Mouse (Mus musculus): ENCODE measurements around the gene Cdk6. TPM values are rescaled to one million over a fixed set of nuclear protein-coding genes. Genes with fewer than 3 reads are reported as not detected.
A peak's percentile ranks its signal among the peaks of the same experiment; 100 is the strongest.
"Not testable (repeated sequence)": the region's sequence is repeated elsewhere in the genome, so short reads cannot be mapped to it uniquely, and the experiment has no call there.

Gene Cdk6
- polyA plus RNA-seq, 1 experiment from 2014 or later: 34.0 TPM

DNA sequence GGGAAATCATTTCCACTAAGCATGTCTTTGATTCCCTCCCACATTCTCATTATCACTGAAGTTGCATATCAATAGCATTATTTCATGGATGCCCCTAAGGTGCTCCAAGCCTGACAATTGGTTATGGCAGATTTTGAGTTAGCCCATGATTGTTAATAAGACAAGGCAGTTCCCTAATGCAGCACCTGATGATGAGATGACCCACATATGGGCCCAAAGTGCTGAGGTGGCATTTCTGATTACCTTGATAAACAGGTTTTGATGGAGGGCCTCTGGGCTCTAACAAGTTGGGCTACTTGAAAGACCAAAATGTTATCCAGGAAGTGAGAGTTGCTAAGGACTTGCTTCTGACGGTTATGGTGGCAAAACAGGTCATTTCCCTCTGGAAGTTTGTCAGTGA is 11.9 kb upstream of the Cdk6 start:
- H3K36me3 ChIP-seq: no peaks in the 10 kb centered on the region
- WGBS: 43% methylated on average over 1 of the region's 1 CpGs
- H3K27ac ChIP-seq: no peak overlapping the region
- no peaks in the 10 kb centered on the region for H3K4me1 ChIP-seq
- H3K9me3 ChIP-seq (replicated peaks): no peaks in the 10 kb centered on the region
- DNase-seq (ENCODE audit: low spot score): no peak
- H3K27me3 ChIP-seq (ENCODE audit: low read depth, poor library complexity, severe bottlenecking): no peaks in the 10 kb centered on the region
- H3K4me3 ChIP-seq: no peak overlapping the region

DNA sequence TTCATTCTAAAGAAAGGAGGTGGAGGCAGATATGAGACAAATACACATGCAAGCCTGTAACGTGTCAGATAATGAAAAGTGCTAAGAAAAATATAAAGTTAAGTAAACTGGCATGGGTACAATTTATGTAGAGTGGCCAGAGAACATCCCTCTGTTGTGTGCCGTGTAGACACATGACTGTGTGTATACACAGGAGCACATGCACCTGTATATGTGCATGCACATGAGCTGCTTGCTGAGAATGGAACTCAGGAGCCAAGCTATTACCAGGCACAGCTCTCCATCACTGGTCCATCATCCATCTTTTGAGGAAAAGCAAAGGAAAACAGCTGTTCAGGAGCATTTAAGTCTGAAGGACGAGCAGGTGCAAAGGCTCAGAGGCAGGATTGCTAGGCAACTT is 10.4 kb upstream of the Cdk6 start:
- H3K27me3 ChIP-seq (ENCODE audit: low read depth, poor library complexity, severe bottlenecking): no peaks in the 10 kb centered on the region
- WGBS: 78% methylated on average over 3 of the region's 3 CpGs
- H3K4me3 ChIP-seq: no peak overlapping the region
- no peaks in the 10 kb centered on the region for H3K9me3 ChIP-seq (replicated peaks)
- H3K4me1 ChIP-seq: no peaks in the 10 kb centered on the region
- H3K27ac ChIP-seq: no peak overlapping the region
- no peak for DNase-seq (ENCODE audit: low spot score)
- H3K36me3 ChIP-seq: no peaks in the 10 kb centered on the region

DNA sequence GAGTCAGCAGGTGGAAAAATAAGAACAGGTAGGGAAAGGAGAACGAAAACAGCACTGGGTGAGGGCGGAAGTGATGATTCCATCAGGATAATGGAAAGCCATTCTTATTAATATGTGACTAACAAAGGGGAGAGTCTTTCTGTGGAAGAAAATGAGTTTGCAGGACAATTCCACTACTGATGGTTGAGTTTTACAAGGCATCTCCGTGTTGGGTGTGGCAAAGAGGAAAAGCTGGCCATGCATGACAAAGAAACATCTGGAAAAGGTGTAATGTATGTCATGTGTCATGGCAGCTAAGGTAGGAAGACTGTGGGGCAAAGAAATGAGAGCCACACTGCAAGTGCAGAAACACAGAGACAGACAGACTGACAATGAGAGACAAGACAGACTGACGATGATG is 8.3 kb upstream of the Cdk6 start:
- WGBS: 89% methylated on average over 4 of the region's 4 CpGs
- H3K4me3 ChIP-seq; H3K36me3 ChIP-seq; DNase-seq (ENCODE audit: low spot score); H3K4me1 ChIP-seq; H3K27me3 ChIP-seq (ENCODE audit: low read depth, poor library complexity, severe bottlenecking); H3K9me3 ChIP-seq (replicated peaks); H3K27ac ChIP-seq: not testable (repeated sequence)

DNA sequence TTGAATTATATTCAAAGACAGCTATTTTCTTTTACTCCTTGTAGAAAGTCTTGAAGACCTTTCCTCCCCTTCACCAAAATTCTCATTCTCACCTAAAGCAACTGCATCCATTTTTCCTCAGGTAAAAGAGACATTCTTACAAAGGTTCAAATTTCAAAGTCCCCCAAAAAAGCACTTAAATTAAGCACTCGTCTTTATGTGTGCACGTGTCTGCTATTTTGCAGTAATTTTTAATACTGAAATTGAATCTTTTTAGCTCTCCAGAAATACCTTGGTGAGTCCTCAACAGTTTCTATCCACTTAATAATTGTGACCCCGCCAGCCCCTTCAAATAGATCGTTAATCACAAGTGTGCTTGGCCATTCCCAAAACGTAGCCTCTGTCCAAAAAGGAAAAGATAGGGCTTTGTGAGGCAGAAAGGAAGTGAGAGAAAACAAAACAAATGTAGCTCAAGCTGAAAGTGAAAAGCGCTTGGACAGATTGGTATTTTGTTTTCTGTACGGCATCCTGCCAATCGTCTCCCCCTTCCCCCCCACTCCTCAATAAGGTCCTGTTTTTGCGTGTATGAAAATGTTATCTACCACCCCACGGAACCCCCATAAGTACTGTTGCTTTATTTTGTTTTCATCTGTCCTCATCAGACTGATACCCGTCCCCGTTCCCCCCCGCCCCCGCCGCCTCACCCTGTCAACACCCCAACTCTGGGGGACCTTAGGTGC is 786 bp upstream of the Cdk6 start:
- H3K27me3 ChIP-seq (ENCODE audit: low read depth, poor library complexity, severe bottlenecking); DNase-seq (ENCODE audit: low spot score); H3K36me3 ChIP-seq; H3K9me3 ChIP-seq (replicated peaks): not testable (repeated sequence)
- Histone ChIP-seq H3K27ac (peak overlapping the region; percentile 93), H3K4me3 (peak overlapping the region; percentile 80), H3K4me1 (peaks cover 15% of the 10 kb centered on the region; the same call in 1 of the 2 replicates)
- 2% methylated on average over 15 of the region's 15 CpGs for WGBS

DNA sequence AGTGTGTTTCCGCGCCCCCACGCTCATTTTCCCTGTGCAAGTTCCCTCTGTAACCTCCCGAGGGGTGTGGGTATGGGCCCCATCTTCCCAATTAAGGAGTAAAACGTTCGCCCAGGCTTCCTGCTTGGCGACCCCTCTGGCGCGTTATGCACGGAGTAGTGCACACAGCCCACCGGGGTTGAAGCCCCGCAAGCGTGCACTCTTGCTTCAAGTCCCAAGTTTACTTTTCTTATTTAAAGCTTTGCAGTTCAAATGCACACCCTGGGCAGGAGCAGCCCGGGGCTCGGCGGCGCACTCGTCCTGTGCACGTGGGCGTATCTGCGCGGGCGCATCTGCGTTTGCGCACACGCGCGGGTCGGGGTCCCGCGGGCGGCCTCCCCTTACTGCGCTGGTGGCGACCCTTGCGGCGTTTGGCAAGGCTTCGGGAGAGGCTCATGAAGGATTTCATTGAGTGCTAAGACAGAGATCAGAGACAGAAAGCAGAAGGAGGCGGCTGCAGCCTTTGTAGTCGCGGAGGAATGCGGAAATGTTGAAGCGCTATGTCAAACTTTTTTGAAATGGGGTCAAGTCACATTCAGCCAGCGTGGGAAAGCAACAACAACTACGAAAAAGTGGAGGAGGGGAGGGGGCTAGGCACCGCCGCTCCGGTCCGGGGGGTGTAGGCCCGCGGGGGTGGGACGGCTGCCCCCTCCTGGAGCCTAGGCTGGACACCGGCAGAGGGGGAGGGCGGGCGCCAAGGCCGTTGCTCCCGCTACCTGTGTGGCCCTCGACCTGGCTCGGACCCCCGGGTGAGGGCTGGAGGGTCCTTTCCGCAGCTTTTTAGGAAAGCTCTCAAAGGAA is 866 bp downstream of the Cdk6 start:
- Histone ChIP-seq H3K27me3 (ENCODE audit: low read depth, poor library complexity, severe bottlenecking) (no peaks in the 10 kb centered on the region), H3K36me3 (peaks cover 7% of the 10 kb centered on the region), H3K27ac (peak overlapping the region; percentile 93), H3K4me3 (peak overlapping the region; percentile 80), H3K9me3 (replicated peaks) (no peaks in the 10 kb centered on the region; the same call in 1 of the 2 replicates), H3K4me1 (peaks cover 15% of the 10 kb centered on the region; the same call in 1 of the 2 replicates)
- peak; percentile 81 for DNase-seq (ENCODE audit: low spot score)
- under 1% methylated on average over 60 of the region's 60 CpGs for WGBS

DNA sequence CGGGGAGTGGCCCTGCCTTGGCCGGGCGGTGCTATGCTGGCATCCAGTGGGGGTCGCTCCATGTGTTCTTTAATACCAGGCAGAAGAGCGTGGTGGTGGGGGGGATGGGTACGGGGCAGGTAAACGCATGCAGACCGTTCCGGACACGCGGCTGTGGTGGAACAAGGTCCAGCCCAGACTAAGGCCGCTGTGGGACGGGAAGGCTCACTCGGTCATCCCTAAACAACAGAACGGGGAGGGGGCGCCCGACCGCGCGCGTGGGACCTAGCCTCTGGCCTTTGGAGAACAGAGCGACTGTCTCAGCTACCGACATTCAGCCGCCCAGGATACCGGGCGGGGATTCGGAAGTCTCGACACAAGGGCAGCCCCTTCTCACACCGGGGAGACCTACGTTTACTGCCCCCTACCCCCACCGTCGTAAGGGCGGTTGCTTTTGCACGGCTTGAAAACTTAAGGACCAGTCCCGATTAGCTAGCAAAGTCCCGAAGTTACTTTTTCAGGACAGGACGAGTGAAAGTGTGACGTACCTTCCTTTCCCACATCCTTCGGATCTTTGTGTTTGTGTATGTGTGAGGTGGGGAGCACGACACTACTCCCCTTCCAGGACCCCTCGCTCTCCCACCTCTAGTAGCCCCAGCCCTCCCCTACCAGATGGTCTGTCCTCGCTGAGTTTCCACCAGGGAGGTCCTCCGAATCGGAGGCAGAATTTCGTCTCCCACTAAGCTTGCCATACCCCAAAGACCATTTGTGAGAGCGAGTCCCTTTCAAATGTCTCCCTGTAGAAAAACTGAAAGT is 1.7 kb downstream of the Cdk6 start:
- WGBS: under 1% methylated on average over 46 of the region's 46 CpGs
- H3K9me3 ChIP-seq (replicated peaks): no peaks in the 10 kb centered on the region; the same call in 1 of the 2 replicates
- peaks cover 15% of the 10 kb centered on the region; the same call in 1 of the 2 replicates for H3K4me1 ChIP-seq
- DNase-seq (ENCODE audit: low spot score): peak; percentile 69
- H3K27me3 ChIP-seq (ENCODE audit: low read depth, poor library complexity, severe bottlenecking): no peaks in the 10 kb centered on the region
- peak overlapping the region; percentile 80 for H3K4me3 ChIP-seq
- H3K27ac ChIP-seq: peak overlapping the region; percentile 93
- peaks cover 9% of the 10 kb centered on the region for H3K36me3 ChIP-seq

DNA sequence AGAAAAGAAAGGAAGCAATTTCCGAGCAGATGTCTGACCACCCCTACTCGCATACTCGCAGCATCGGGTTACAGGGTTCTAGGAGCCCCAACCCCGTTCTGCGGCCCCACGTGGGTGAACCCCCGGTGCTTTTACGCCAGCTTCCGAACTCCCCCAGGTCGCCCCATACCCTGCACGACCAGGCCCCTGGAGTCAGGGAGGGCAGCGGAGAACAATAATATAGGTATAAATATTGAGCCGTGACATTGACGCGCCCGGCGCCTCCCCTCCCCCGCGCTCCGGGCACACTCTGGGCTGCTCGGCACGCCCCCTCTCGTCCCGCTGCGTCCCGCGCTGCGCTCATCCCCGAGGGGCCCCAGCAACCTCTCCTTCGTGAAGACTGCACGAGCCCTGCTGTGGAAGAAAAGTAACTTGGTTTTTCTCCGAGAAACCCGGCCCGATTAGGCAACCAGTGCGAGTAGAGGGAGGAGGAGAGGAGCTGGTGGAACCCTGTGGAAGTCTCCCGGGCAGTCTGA is 2.3 kb downstream of the Cdk6 start:
- peak overlapping the region; percentile 80 for H3K4me3 ChIP-seq
- peaks cover 15% of the 10 kb centered on the region; the same call in 1 of the 2 replicates for H3K4me1 ChIP-seq
- no peaks in the 10 kb centered on the region; the same call in 1 of the 2 replicates for H3K9me3 ChIP-seq (replicated peaks)
- H3K27me3 ChIP-seq (ENCODE audit: low read depth, poor library complexity, severe bottlenecking): no peaks in the 10 kb centered on the region
- H3K36me3 ChIP-seq: peaks cover 9% of the 10 kb centered on the region
- peak; percentile 78 for DNase-seq (ENCODE audit: low spot score)
- under 1% methylated on average over 36 of the region's 37 CpGs for WGBS
- peak overlapping the region; percentile 93 for H3K27ac ChIP-seq

DNA sequence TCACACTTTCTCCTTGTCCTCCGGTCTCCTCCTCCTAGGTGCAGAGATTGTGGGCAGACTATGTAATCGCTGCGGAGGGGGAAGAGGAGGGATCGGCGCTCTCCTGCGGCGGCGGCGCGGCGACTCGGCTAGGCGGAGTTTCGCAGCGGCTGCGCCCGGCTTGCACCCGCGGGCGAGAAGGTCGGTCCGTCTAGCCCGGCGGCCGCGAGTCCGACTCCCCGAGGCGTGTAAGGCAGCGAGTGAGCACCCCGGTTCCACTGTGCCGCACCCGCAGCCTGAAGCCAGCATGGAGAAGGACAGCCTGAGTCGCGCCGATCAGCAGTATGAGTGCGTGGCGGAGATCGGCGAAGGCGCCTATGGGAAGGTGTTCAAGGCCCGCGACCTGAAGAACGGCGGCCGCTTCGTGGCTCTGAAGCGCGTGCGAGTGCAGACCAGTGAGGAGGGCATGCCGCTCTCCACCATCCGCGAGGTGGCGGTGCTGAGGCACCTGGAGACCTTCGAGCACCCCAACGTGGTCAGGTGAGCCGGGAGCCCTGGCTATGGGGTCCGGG is 2.9 kb downstream of the Cdk6 start:
- peak; percentile 87 for DNase-seq (ENCODE audit: low spot score)
- H3K4me3 ChIP-seq: peak overlapping the region; percentile 80
- H3K27ac ChIP-seq: peak overlapping the region; percentile 93
- WGBS: under 1% methylated on average over 57 of the region's 58 CpGs
- H3K27me3 ChIP-seq (ENCODE audit: low read depth, poor library complexity, severe bottlenecking): no peaks in the 10 kb centered on the region
- peaks cover 15% of the 10 kb centered on the region; the same call in 1 of the 2 replicates for H3K4me1 ChIP-seq
- peaks cover 9% of the 10 kb centered on the region for H3K36me3 ChIP-seq
- H3K9me3 ChIP-seq (replicated peaks): no peaks in the 10 kb centered on the region; the same call in 1 of the 2 replicates

DNA sequence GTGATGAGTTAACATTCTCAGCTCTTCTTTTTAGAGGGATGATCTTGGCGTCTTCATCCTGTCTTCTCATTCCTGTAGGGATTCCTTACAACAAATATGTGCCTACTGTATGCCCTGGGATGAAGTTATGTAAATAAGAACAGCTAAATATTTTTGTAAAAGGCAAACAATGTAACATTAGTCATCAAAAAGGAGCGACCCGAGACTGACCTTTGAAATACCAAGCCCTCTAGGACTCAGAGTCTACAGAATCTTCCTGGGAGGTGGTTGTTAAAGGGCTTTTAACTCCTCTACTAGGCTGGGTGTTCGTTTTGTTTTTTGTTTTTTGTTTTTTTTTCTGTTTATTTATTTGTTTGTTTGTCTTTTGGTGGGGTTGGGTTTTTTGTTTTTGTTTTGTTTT is 4.3 kb downstream of the Cdk6 start:
- H3K9me3 ChIP-seq (replicated peaks); H3K27me3 ChIP-seq (ENCODE audit: low read depth, poor library complexity, severe bottlenecking); DNase-seq (ENCODE audit: low spot score); H3K4me3 ChIP-seq; H3K27ac ChIP-seq; H3K36me3 ChIP-seq: not testable (repeated sequence)
- H3K4me1 ChIP-seq: peaks cover 15% of the 10 kb centered on the region; the same call in 1 of the 2 replicates
- whole genome bisulfite sequencing: 79% methylated on average over 4 of the region's 4 CpGs

DNA sequence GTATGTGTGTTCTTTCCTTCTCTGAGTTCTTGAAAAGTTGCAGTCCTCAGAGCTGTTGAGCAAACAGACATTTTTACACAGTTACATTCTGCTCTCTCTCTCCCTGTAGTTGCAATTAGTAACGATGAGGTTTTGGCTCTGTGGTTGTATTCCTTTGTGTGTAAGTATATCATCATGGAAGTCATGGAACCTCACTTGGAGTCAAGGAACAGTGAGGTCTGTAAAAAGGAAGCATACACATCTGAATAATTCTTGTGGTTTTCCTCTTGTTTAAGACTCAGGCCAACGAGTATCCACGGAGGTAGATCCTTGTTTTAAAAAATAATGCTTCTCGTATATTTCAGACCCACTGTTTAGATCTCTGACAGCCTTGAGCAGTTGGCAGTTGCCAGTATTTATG is 8.1 kb downstream of the Cdk6 start:
- H3K9me3 ChIP-seq (replicated peaks); H3K27ac ChIP-seq; DNase-seq (ENCODE audit: low spot score); H3K4me3 ChIP-seq; H3K4me1 ChIP-seq; H3K27me3 ChIP-seq (ENCODE audit: low read depth, poor library complexity, severe bottlenecking): not testable (repeated sequence)
- WGBS: 92% methylated on average over 4 of the region's 4 CpGs
- H3K36me3 ChIP-seq: peaks cover 11% of the 10 kb centered on the region

DNA sequence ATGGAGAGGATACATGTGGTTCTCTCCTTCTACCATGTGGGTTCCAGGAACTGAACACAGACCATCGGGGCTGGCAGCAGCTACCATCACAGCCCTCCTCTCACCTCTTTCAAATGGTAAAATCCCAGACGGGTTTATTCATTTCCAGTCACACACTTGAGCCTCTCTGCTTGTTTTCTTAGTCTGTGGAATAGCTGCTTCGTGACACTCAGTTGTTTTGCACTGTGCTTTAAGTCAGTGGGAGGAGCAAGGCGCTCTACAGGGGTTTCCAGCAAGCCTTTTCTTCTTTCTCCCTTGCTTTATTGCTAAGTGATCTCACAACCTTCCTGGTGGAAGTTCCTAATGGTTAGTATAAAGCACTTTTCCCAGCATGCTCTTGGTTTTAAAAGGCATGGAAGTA is 10.6 kb downstream of the Cdk6 start:
- DNase-seq (ENCODE audit: low spot score); H3K4me3 ChIP-seq; H3K27me3 ChIP-seq (ENCODE audit: low read depth, poor library complexity, severe bottlenecking); H3K9me3 ChIP-seq (replicated peaks); H3K27ac ChIP-seq; H3K36me3 ChIP-seq; H3K4me1 ChIP-seq: not testable (repeated sequence)
- 68% methylated on average over 4 of the region's 4 CpGs for WGBS

DNA sequence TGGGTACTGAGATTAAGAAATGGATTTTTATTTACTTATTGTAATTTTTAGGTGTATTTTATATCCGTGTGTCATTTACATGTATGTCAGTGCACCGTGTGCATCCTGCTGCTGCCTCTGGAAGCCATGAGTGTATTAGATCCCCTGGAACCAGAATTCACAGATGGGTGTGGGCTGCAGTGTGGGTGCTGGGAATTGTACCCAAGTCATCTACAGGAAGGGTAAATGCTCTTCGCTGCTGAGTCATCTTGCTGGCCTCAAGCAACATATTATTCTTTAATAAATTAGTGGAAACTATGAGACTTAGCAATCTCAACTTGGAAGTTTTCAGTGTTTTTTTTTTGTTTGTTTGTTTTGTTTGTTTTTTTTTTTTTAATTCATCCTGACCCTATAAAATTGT is 11.0 kb downstream of the Cdk6 start:
- H3K27ac ChIP-seq: no peak overlapping the region
- no peaks in the 10 kb centered on the region for H3K27me3 ChIP-seq (ENCODE audit: low read depth, poor library complexity, severe bottlenecking)
- peaks cover 3% of the 10 kb centered on the region; the same call in 1 of the 2 replicates for H3K36me3 ChIP-seq
- H3K4me3 ChIP-seq: no peak overlapping the region
- no peaks in the 10 kb centered on the region for H3K4me1 ChIP-seq
- no peak for DNase-seq (ENCODE audit: low spot score)
- no peaks in the 10 kb centered on the region for H3K9me3 ChIP-seq (replicated peaks)
- 95% methylated on average over 3 of the region's 3 CpGs for WGBS
